Mouse (Mus musculus) megakaryocyte, embryonic 14.5 days (primary cell): Measurements from ENCODE around the gene Cped1.

Experiments
- FLI1 ChIP-seq: IDR thresholded peaks from 2 replicates; pipeline ENCODE4 v1.6.1; 2012; ENCODE audit warnings: low read length, inconsistent platforms, mixed read lengths
- GATA1 ChIP-seq: IDR thresholded peaks from 3 replicates; pipeline ENCODE4 v1.6.1; 2012; ENCODE audit warnings: mixed read lengths, low read length, inconsistent platforms, borderline replicate concordance

GRCm38 (mm10) chr6:22206179-22206578 is 220.5 kb downstream of the Cped1 start:
- TF ChIP-seq GATA1: no peak
- TF ChIP-seq FLI1: no peak
